Mouse (Mus musculus) liver, adult (tissue): ENCODE measurements around the gene Fbxo3.
"Not testable (repeated sequence)": the region's sequence is repeated elsewhere in the genome, so short reads cannot be mapped to it uniquely, and the experiment has no call there.

Source experiments
- GATA4 ChIP-seq: IDR thresholded peaks from 2 replicates; pipeline ENCODE4 v1.6.1; 2014; ENCODE audit warnings: mild to moderate bottlenecking, low read length; ENCODE audit not compliant: insufficient replicate concordance

The Fbxo3 gene

DNA sequence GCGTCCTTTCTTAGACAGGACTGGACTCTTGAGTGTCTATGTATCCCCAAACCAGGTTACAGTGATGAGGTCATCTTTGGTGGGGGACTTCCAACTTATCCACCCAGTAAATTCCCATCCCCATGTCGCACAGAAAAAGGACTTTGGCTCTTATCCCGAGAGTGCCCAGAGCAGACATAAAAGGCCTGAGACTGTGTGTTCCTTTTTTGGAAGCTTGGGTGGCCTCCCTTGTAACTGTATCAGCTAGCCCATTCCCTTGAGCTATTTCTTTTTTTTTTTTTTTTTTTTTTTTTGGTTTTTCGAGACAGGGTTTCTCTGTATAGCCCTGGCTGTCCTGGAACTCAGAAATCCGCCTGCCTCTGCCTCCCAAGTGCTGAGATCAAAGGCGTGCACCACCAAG is 38.0 kb downstream of the Fbxo3 start, which contains the start of gene Gm10912:
Gm10912 (plus strand) TSS at position 301 of the 400 bp plus-strand sequence.
- TF ChIP-seq GATA4, result not testable (repeated sequence)

- TF ChIP-seq GATA4, result not testable (repeated sequence)
Observed at GRCm38 (mm10) chr2:104068450-104068849, 40.9 kb downstream of the Fbxo3 start, which contains the start of gene Gm10799. TSS of gene Gm10799 (minus strand) at chr2:104068550.

GRCm38 (mm10) chr2:104069704-104070185 is 42.2 kb downstream of the Fbxo3 start, which contains the start of gene Cd59b:
TSS of gene Cd59b (plus strand) at chr2:104069849.
- TF ChIP-seq GATA4, result no peak

DNA sequence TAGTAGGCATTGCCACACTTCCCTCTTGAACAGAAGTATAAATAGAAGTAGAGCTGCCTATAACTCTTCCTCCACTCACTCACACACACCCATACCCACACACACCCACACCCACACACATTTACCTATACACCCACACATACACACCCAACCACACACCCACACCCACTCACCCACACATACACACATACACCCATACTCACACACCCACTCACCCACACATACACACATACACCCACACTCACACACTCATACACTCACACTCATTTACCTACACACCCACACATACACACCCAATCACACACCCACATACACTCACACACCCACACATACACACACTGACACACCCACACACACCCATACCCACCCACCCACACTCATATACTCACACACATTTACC is 55.0 kb downstream of the Fbxo3 start:
- TF ChIP-seq GATA4, result no peak

DNA sequence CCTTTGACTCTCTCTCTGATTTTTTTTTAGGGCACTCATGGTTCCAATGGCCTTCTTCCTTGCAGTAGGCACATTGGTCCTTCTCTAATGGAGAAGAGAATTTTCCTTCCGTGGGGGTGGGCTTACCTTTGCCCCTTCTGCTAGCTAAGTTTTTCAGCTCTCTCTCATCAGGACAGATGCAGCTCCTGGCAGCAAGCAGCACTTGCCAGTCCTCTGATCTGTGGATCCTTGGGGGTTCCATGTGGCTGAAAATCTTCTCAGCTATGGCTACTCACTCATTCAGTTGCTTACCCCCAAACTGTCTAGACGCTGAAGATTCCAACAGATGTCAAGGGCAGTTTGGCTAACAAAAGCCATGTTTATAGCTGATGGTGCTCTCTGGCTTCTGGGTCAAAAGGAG is 65.8 kb downstream of the Fbxo3 start:
- TF ChIP-seq GATA4, result no peak

DNA sequence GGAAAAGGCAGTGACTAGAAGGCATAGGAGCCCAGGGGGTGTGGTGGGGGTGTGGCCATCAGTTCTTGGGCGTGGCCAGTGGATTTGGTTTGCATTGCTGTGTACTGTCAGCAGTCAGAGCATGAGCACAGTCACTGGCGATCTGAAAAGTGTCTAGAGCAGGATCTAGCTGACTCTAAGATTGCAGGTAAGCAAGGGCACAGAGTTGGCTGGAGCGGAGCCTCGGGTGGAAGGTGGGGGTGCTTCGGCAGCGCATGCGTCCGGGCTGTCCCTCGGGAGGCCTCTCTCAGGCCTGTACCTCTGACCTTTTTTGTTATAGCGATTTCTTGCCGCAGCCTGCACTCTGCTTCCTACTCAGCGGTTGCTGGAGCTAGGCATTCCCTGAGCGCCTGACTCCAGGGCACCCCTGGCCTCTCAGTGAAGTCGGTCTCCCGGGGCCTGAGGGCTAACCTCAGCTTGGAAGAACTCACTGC is 68.3 kb downstream of the Fbxo3 start, which contains the start of gene Cd59a:
Cd59a (plus strand) TSS at position 61 of the 473 bp plus-strand sequence.
- TF ChIP-seq GATA4, result peak; percentile 35; the same call in 1 of the 2 replicates

GRCm38 (mm10) chr2:104096256-104096655 is 68.7 kb downstream of the Fbxo3 start:
- TF ChIP-seq GATA4, result no peak

DNA sequence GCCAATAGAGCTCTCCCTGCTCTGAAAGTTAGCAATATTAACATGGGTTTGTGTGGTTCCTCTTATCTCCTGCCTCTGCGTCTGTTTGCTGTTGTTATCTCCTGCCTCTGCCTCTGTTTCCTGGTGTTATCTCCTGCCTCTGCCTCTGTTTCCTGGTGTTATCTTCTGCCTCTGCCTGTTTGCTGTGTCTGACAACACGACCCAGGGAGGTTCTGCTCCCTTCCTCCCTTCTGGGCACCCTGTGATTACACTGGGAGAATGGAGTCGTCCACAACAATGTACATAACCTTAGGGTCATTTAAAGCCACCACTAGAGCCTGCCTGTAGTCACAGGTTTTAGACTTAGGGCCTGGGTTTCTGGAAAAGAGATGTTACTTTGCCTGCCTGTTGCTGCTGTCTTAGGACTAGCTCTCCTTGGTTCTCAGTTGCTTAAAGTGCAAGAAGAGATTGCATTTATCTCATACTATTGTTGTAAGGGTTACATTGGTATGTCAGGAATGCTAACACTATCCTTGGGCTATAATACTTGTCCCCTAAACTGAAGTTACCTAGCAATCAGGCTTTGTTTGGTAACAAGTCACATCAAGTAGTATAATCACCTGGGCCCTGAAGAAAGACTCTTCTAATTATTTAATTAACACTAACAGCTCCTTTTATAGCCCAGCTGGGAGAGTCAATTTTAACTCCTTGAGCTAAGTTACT is 71.2 kb downstream of the Fbxo3 start:
- TF ChIP-seq GATA4, result peak; percentile 92; the same call in 1 of the 2 replicates

GRCm38 (mm10) chr2:104099231-104099585 is 71.7 kb downstream of the Fbxo3 start:
- TF ChIP-seq GATA4, result no peak

- TF ChIP-seq GATA4, result no peak
Observed at GRCm38 (mm10) chr2:104099946-104100345, 72.4 kb downstream of the Fbxo3 start.

- TF ChIP-seq GATA4, result no peak
Observed at GRCm38 (mm10) chr2:104104800-104105199, 77.3 kb downstream of the Fbxo3 start.

DNA sequence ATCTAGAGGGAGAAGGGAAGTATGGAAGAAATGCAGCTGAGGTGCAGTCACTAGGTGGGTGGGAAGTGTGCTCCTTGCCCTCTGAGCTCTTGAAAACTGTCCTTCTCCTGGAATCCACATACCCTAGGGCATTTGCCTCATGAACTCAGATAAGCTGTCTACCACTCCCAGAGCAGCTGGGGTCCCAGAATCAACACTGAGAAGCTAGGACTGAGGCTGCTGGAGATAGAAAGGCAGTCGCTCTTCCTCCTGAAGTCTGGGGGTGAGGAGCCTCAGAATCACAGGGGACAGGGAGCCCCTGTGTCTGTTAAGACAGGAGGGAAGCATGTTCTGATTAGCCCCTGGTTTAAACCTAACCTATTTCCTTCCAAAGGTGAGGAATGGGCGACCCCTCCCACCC is 82.0 kb downstream of the Fbxo3 start:
- TF ChIP-seq GATA4, result no peak

DNA sequence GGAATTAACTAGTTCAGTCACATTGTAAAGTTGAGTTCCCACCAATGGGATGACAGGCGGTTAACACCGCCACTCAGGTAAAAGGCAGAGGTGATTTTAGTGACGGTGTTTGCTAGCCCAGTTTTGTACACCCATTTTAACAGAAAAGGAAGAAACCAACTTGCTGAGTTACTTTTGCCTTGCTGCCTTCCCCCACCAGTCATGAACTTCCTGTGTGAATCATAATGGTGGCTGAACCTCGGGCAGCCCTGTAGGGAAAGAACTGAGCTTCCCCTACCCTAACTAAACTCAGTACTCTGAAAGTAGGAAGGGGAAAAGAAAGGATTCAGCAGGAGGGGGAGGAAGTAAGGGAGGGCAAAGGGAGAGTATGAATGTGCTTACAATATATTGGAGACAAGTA is 82.5 kb downstream of the Fbxo3 start:
- no peak for TF ChIP-seq GATA4
